Mouse (Mus musculus) Patski (cell line): ENCODE measurements around the gene Hsbp1. TPM values are rescaled to one million over a fixed set of nuclear protein-coding genes. Genes with fewer than 3 reads are reported as not detected.
"Not testable (repeated sequence)": the region's sequence is repeated elsewhere in the genome, so short reads cannot be mapped to it uniquely, and the experiment has no call there.

Experiments
- ATAC-seq: fragments of 100-300 bp; one replicate; pipeline ENCODE4 v1.8.0; 2021
- CTCF ChIA-PET: fragments of 350-600 bp; sonication (Branson Sonifier 250); formaldehyde crosslinking; loops from one replicate; lab custom pipeline; 2022; ENCODE audit warnings: inconsistent platforms; lab: Charles Lee
- POLR2A ChIA-PET: fragments of 350-600 bp; sonication (Branson Sonifier 250); formaldehyde crosslinking; loops from one replicate; lab custom pipeline; 2022; ENCODE audit warnings: antibody characterized with exemption, inconsistent platforms; lab: Charles Lee
- DNase-seq: peaks from one replicate; pipeline ENCODE4 v3.0.0-alpha.2; 2011; ENCODE audit warnings: low read depth, low spot score
- H3K27me3 ChIP-seq: fragments of 371-371 bp; one replicate; pipeline ENCODE4 v1.5.1; 2021
- CTCF ChIP-seq: fragments of 100-300 bp; IDR thresholded peaks from one replicate; pipeline ENCODE4 v1.5.1; 2021
- in situ Hi-C: fragments of 300-500 bp; cut with MboI; formaldehyde crosslinking; loops from 3 replicates; pipeline ENCODE4 v1.11.1; 2018; ENCODE audit warnings: low pct_unique_long_range_greater_than_20kb, mixed read lengths
- polyA plus RNA-seq: library from polyadenylated mRNA; unstranded; gene quantifications from one replicate; pipeline ENCODE4 v1.2.3, GENCODE M21; 2021

The Hsbp1 gene
- polyA plus RNA-seq, 1 experiment from 2014 or later = 322 TPM

DNA sequence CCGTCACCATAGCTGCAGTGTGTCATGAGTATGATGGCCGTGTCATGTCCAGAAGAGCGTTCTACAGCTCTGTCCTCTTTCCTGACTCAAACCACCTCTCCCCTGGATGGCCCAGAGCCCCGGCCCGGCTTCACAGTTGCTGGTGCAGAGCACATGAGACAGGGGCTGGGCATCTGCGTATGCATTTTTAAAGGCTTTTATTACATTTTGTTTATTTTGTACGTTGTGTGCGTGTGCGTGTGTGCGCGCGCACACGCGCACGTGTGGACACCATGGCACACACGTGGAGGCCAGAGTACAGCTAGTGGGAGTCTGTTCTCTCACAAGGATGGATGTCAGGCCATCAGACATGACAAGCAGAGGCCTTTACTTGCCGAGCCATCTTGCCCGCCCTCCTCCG lies 7.4 kb downstream of the Hsbp1 start:
- POLR2A ChIA-PET = no interaction called here
- H3K27me3 ChIP-seq = no peaks in the 10 kb centered on the region
- CTCF ChIA-PET = interaction anchor here (1.1 to 1.5 kb wide), 2 partner anchors 10 to 33 kb away, joined by 3 to 4 read pairs; no protein-coding TSS in a partner anchor
- in situ Hi-C loops = no loop called here
- DNase-seq = no peak
- no peak for TF ChIP-seq CTCF
- ATAC-seq = no peak

DNA sequence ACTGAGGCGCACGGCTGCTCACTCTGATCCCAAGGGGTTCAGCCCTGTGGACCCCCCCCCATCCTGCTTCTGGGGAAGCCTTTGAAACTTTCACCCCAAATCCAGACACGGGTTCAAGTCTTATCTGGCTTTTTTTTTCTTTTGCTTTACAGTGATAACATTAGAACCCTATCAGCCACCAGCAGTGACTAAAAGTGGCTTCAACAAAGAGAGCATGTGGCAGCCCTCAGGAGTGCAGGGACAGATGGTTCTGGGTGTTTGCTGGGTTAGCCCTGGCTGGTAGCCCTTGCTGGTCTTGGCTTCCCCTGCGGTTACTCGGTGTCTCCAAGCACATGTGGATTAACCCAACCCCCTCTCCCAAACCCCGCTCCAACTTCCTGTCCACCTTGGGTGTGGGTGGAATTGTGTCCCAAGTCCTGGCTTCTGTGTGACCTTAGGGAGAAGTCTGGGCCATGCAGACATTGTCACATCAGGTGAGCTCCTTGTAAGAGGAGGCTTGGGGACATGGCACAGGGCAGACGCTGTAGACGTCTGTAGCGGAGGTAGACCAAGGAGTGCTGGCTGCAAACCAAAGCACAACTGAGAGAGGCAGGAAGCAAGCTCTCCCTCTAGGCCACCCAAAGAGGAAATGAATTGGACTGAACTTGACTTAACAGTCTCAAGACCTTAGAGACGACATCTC lies 8.8 kb downstream of the Hsbp1 start:
- CTCF ChIA-PET = interaction anchor here (0.9 kb wide), 2 partner anchors 11 to 12 kb away, joined by 3 read pairs; no protein-coding TSS in a partner anchor
- in situ Hi-C loops = no loop called here
- DNase-seq (no peak), ATAC-seq (no peak)
- no peaks in the 10 kb centered on the region for H3K27me3 ChIP-seq
- no peak for TF ChIP-seq CTCF
- POLR2A ChIA-PET = no interaction called here

DNA sequence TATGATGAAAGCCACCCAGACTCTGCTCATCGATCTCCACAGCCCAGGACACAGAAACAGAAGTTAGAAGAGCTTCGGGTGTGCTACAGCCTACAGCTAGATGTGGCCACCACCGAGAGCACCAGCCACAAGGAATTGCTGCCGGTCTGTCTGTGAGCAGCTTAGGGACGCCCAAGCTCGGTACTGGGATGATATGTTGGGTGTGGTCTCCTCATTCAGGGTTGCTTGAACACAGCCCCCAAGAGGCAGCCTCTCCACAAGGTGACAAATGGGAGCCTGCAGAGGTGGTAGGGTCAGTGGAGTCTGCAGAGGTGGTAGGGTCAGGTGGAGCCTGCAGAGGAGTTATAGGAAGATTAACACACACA lies 9.4 kb downstream of the Hsbp1 start:
- CTCF ChIA-PET = interaction anchor here (0.9 kb wide), 2 partner anchors 10 to 12 kb away, joined by 3 read pairs; no protein-coding TSS in a partner anchor
- ATAC-seq = no peak
- in situ Hi-C loops = no loop called here
- no peak for TF ChIP-seq CTCF
- no peaks in the 10 kb centered on the region for H3K27me3 ChIP-seq
- DNase-seq = no peak
- POLR2A ChIA-PET = no interaction called here

DNA sequence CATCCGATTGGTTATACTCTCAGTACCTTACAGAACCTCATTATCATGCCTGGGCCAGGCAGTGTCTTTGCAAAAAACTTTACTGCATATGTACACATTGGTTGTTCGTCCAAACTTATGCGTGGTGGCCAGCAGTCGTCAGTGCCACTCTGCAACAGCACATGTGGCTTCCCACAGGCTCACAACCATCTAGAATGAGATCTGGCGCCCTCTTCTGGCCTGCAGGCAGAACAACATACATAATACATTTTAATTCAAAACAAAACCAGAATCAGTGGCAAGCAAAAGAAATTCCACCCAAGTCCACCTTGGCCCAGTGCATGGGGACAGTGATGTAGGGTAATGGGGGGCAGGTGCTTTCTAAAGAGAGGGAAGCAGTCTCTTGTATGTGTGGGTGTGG lies 12.3 kb downstream of the Hsbp1 start:
- CTCF ChIA-PET = interaction anchor here (0.9 to 1.3 kb wide), 2 partner anchors 11 to 24 kb away, joined by 4 to 5 read pairs; no protein-coding TSS in a partner anchor
- DNase-seq, H3K27me3 ChIP-seq, in situ Hi-C loops, POLR2A ChIA-PET, ATAC-seq: not testable (repeated sequence)

DNA sequence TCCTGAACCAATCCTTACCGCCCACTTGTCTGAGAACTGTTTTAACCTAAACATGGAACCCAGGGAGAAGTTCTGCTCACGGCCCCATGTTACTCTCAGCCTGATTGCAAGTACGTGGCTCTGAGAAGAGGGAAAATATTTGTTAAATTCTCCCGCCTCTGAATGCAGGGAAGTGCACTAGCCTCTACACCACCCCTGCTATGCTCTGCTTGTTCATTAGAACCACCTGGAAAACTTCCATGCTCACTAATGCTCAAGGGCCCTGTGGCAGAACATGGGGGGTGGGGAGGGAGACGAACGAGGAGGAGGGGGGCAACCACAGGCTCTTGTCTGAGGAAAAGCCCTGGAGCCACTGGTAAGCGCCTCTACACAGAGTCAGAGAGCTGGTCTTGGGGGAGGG lies 13.9 kb downstream of the Hsbp1 start:
- ChIA-PET CTCF (interaction anchor here (1.1 to 1.5 kb wide), 4 partner anchors 9 to 22 kb away, joined by 3 to 4 read pairs (median 4); no protein-coding TSS in a partner anchor), POLR2A (interaction anchor here (0.9 kb wide), 1 partner anchor 29 kb away, joined by 3 read pairs; no protein-coding TSS in a partner anchor)
- peaks cover 13% of the 10 kb centered on the region for H3K27me3 ChIP-seq
- DNase-seq (no peak), ATAC-seq (no peak)
- TF ChIP-seq CTCF = no peak
- in situ Hi-C loops = no loop called here

DNA sequence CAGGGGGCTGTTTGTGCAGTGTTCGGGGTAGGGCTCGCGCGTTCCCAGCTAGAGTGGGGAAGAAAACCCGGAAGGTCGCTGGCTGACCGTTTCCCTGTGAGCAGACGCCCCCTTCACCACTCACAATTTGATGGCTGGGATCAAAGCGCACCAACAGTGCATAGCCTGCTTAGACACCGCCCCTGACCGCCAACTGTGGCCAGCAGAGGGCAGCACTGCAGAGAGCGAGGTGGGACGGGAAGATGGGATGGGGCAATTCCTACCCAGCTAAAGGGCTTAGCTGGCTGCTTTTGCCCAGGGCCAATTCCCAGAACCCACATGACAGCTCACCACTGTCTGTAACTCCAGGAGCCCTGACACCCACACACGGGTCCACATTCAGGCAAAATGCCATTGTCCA lies 14.5 kb downstream of the Hsbp1 start:
- DNase-seq (no peak), ATAC-seq (peak; percentile 79)
- CTCF ChIA-PET = interaction anchor here (0.8 to 1.5 kb wide), 7 partner anchors 9 to 32 kb away, joined by 3 to 7 read pairs (median 4); no protein-coding TSS in a partner anchor
- H3K27me3 ChIP-seq = peaks cover 18% of the 10 kb centered on the region
- POLR2A ChIA-PET = interaction anchor here (0.6 to 1.0 kb wide), 4 partner anchors 12 to 36 kb away, joined by 3 to 5 read pairs (median 4); partner anchors contain the start of gene Mlycd
- in situ Hi-C loops = no loop called here
- TF ChIP-seq CTCF = peak; percentile 78

DNA sequence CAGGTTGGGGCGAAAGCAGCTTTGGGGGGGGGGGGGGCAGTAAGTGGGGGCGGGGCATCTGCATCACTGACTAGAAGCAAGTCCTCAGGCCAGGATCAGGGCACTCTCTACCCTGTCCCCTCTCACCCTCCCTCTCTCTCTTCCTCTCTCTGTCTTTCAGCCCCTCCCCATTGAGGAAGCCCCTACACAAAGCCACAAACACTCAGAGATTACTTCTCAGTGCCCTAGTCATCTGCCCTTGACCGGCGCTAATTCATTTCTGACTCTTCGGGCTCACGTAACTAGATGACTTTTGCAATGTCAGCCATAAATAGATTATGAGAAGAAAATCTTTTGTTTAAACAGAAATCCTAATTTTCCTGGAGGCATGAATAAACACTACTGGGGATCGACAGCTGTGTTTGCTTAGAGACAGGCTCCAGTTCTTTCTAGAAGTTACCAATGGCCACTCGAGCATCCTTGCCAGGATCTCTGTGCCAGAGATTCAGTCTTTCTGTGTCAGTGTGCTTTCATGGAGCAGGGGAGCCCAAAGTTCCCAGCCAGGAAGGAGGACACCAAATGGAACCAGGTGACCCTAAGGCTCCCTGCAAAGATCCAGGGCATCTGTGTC lies 16.5 kb downstream of the Hsbp1 start:
- no peak for TF ChIP-seq CTCF
- ChIA-PET CTCF (no interaction called here), POLR2A (no interaction called here)
- in situ Hi-C loops = no loop called here
- DNase-seq (no peak), ATAC-seq (no peak)
- H3K27me3 ChIP-seq = peaks cover 33% of the 10 kb centered on the region

DNA sequence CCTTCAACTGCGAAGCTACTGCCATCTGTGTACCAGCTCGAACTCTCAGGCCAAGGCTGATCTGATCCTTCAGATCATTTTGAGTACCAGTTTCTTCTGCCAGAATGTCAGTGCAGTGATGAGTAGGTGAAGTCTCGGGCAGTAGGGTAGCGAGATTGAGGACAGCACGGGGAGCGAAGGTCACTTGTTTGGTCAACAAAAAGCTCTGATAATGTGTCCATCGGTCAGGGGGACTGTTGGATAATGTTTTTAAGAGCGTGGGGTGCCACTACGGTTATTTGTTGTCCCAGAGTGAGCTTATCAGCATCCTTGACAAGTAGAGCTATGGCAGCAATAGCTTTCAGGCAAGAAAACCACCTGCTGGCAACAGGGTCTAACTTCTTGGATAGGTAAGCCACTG lies 30.4 kb downstream of the Hsbp1 start:
- peaks cover 13% of the 10 kb centered on the region for H3K27me3 ChIP-seq
- CTCF ChIA-PET = interaction anchor here (1.4 kb wide), 1 partner anchor 10 kb away, joined by 3 read pairs; no protein-coding TSS in a partner anchor
- POLR2A ChIA-PET, ATAC-seq, DNase-seq, in situ Hi-C loops: not testable (repeated sequence)

DNA sequence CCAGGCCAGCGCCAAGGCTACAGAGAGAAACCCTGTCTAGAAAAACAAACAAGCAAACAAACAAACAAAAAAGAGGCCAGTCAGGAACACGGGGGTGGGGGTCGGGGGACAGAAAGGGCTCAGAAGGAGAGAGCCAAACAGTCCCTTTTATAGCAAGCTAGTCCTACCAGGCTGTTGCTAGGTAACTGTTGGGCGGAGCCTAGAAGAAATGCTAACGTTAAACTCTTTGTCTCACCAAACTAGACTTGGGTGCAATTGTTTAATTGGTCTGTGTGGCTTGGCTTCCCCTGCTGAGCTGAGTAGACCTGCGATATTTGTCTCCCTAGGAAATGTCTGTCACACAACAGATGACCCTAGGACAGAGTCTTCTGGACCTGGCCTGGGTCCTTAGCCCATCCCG lies 34.2 kb downstream of the Hsbp1 start:
- ChIA-PET CTCF (interaction anchor here (0.7 kb wide), 1 partner anchor 10 kb away, joined by 3 read pairs; no protein-coding TSS in a partner anchor), POLR2A (no interaction called here)
- H3K27me3 ChIP-seq = peaks cover 19% of the 10 kb centered on the region
- no peak for ATAC-seq
- no peak for TF ChIP-seq CTCF
- in situ Hi-C loops = no loop called here
- DNase-seq = no peak

DNA sequence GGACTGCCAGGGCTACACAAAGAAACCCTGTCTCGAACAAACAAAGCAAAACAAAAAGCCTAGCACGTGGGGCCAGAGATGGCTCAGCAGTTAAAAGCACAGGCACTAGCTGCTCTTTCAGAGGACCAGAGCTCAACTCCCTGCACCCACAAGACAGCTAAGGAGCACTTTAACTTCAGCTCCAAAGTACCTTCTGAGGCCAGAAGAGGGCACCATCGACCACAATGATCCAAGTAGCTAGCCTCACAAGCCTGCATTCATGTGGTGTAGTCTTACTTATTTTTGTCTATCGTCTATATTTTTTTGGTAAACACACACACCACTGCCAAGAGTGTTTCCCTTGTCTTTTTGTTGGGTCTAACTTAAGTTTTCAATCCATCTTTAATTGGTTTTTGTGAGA lies 36.3 kb downstream of the Hsbp1 start:
- ChIA-PET POLR2A (no interaction called here), CTCF (interaction anchor here (0.6 to 1.9 kb wide), 9 partner anchors 10 to 122 kb away, joined by 3 to 6 read pairs (median 4); no protein-coding TSS in a partner anchor)
- ATAC-seq = no peak
- DNase-seq = no peak
- peak; percentile 79 for TF ChIP-seq CTCF
- peaks cover 20% of the 10 kb centered on the region for H3K27me3 ChIP-seq
- in situ Hi-C loops = loop anchor here (5.0 to 10.0 kb wide), 2 partner anchors 68 to 294 kb away; no protein-coding TSS in a partner anchor
